Mouse (Mus musculus): ENCODE measurements around the gene Cdc42bpa.

Gene Cdc42bpa

GRCm38 (mm10) chr1:180031705-180032548 is 71.7 kb downstream of the Cdc42bpa start:
- in situ Hi-C loops (cut with MseI, MboI) = no loop called here

GRCm38 (mm10) chr1:180037461-180037860 is 77.2 kb downstream of the Cdc42bpa start:
- in situ Hi-C loops (cut with MseI, MboI) = no loop called here

GRCm38 (mm10) chr1:180044160-180044559 is 83.9 kb downstream of the Cdc42bpa start:
- in situ Hi-C loops (cut with MseI, MboI) = no loop called here

GRCm38 (mm10) chr1:180045172-180045571 is 84.9 kb downstream of the Cdc42bpa start:
- in situ Hi-C loops (cut with MseI, MboI) = no loop called here

GRCm38 (mm10) chr1:180089176-180089575 is 128.9 kb downstream of the Cdc42bpa start:
- in situ Hi-C loops (cut with MseI, MboI) = no loop called here

GRCm38 (mm10) chr1:180098426-180098825 is 138.2 kb downstream of the Cdc42bpa start:
- in situ Hi-C loops (cut with MseI, MboI) = no loop called here

DNA sequence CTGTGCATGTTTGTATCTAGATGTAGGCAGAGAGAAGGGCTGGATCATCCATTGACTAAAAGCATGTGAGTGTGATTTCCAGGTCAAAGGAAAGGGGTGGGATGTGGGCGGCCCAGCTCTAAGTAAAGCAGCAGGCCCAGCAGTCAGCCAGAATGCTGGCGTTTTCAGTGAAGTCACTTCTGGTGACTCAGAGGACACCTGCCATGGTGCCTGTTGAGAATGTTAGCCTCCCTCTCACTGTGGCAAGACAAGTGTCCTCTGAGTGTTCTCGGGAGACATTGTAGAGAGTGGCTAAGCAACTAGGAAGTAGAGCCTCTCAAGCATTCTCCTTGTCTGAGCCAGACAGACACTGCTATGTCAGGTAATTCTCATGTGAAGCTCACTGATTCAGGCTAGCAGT is 144.3 kb downstream of the Cdc42bpa start:
- in situ Hi-C loops (cut with MseI, MboI) = no loop called here

DNA sequence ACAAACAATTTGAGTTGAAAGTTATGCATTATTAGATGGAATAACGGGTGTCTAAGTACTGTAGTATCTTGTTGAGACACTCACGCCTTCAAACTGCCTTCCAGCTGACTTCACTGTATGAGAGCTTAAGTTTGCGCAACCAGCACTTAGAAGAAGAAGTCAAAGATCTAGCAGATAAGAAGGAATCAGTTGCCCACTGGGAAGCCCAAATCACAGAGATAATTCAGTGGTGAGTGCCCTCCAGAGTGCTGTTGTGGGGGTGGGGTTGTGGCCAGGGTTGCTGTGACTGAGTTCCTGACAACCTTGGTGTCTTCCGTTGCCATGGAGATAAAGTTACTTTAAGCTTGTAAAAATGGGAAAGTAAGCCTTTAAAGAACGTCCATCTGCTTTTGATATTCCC is 148.8 kb downstream of the Cdc42bpa start:
- in situ Hi-C loops (cut with MseI, MboI) = no loop called here

DNA sequence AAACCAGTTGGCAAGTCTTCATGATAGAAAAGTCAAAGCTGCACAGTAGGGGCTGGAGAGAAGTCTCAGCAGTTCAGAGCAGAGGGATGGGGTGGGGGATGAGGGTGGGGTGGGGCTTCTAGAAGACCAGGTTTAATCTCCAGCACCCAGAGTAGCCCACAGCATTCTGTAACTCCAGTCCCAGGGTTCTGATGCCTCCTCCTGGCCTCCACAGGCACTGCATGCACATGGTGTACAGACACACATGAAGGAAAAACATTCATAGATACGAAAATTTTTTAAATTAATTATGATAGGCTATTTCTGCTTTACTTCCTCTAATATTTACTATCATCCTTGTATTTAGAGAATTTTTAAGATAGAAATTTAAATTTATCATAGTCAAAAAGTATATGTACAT is 156.3 kb downstream of the Cdc42bpa start:
- in situ Hi-C loops (cut with MseI, MboI) = loop anchor here (5.0 to 10.0 kb wide), 2 partner anchors 259 to 262 kb away; no protein-coding TSS in a partner anchor

GRCm38 (mm10) chr1:180118233-180118632 is 158.0 kb downstream of the Cdc42bpa start:
- in situ Hi-C loops (cut with MseI, MboI) = loop anchor here (5.0 to 10.0 kb wide), 2 partner anchors 261 to 263 kb away; no protein-coding TSS in a partner anchor

DNA sequence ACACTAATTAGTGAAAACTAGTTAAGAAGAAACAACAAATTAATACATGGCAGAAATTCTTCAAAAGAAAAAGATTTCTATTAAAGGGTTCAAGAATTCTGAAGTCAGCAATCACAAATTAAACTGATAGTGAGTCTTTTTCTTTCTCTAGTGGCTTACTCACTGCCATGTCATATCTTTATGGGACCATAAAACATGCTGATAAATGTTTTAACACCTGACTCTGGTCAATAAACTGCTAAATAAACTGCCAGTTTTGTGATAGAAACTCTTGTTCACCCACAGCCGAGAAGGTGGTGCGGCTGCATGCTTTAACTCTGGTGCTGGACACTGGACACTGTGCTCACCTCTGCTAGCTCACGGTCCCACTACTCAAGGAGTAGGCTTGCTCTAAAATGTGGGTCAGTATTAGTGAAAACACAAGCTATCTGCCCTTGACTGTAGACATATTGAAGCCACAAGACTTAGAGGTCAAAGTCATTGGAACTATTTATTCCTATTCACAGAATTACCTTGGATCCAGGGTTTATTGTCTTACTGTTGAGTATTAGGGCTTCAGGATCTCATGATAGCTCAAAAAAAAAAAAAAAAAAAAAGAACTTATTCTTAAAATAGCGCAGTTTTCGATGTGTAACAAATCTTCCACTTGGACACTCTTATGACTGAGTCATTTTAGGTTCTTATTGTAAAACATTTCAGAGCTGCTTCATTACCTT is 168.0 kb downstream of the Cdc42bpa start:
- in situ Hi-C loops (cut with MseI, MboI) = no loop called here

DNA sequence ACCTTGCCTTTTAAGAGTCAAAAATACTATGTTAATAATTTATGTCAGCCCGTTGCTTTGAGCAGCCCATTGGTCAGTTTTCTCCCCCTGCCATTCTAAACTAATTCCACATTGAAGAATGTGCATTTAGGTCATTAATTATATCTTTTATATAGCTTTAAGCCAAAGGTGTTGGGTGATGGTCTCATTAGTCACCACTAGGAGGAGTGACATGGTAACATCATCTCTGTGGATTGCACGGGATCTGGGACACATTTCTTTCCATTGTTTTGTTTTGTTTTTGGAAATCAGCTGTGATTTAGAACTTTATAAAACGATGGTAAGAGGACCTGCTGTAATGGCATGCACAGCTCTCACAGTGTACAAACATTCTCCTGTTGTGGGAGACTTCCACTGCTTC is 171.1 kb downstream of the Cdc42bpa start:
- in situ Hi-C loops (cut with MseI, MboI) = no loop called here

DNA sequence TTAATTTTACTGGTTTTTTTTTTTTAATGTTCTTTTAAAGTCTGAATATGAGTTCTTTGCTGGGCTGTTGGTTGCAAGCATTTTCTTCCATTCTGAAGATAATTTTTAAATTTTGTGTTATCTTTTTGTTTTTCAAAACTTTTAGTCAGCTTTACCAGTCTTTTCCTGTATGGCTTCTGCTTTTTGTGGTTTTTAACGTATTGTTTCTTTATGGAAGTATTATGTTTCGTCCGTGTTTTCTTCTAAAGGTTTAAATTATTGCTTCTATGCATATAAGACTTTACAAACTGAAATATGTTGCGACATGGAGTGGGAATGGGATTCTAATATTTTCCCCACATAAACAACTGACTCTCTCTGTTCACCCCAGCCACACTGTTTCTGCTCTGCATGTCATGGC is 171.9 kb downstream of the Cdc42bpa start:
- in situ Hi-C loops (cut with MseI, MboI) = no loop called here

GRCm38 (mm10) chr1:180139158-180139557 is 178.9 kb downstream of the Cdc42bpa start:
- in situ Hi-C loops (cut with MseI, MboI) = no loop called here

- in situ Hi-C loops (cut with MseI, MboI) = no loop called here
These were observed 180.7 kb downstream of the Cdc42bpa start for GRCm38 (mm10) chr1:180140970-180141369.

DNA sequence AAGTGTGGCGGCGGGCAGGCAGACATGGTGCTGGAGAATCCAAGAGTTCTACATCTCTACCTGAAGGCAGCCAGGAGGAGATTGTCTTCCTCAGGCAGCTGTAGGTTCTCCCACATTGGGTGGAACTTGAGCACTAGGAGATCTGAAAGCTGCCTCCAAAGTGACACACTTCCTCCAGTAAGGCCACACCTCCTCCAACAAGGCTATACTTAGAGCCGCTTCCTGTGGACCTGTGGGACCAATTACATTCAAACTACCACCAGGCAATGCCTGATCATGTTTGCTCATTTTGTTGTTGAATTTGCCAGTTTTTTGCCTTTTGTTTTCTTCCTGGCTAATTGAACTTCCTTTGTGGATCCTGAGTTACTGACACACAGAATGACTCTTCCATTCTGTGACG is 187.8 kb downstream of the Cdc42bpa start:
- in situ Hi-C loops (cut with MseI, MboI) = no loop called here

DNA sequence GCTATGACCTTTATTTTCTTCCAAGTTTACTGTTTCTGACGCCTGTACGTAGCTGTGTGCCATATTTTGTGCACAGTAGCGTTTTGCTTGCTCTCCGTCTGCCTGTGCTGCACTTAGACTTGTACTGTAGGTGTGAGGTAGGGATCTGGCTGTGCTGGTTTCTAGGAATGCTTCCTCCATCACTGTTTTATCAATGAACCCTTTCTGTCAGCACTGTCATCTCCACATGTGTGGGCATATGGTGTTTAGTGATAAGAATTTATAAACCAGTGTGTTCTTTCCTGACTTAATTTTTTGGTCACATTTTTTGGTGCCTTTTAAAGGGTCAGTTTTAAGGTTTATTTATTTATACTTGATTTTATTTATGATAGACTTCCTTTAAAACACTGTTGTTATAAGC is 188.3 kb downstream of the Cdc42bpa start:
- in situ Hi-C loops (cut with MseI, MboI) = no loop called here

- in situ Hi-C loops (cut with MseI, MboI) = no loop called here
These were observed 190.9 kb downstream of the Cdc42bpa start for GRCm38 (mm10) chr1:180151191-180151590.

DNA sequence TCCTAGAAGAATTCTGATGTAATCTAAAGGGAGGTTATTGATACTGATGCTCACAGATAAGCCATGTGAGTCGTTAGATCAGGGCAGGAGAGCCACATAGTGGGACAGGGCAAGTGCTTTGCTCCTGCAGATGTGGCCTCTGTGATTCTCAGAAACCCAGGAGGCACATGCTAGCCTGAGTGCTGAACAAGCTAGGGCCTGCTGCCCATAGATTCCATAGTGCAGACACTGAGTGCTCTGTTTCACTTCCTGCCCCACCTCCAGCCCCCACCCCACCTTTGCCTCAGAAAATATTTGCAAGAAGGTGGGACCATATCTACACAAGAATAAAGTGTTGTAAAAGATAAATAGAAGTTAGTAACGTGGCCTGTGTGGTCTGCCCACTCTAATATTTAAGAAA is 198.4 kb downstream of the Cdc42bpa start:
- in situ Hi-C loops (cut with MseI, MboI) = no loop called here

GRCm38 (mm10) chr1:180160545-180160944 is 200.3 kb downstream of the Cdc42bpa start:
- in situ Hi-C loops (cut with MseI, MboI) = no loop called here

- in situ Hi-C loops (cut with MseI, MboI) = no loop called here
These were observed 200.9 kb downstream of the Cdc42bpa start for GRCm38 (mm10) chr1:180161160-180161559.

DNA sequence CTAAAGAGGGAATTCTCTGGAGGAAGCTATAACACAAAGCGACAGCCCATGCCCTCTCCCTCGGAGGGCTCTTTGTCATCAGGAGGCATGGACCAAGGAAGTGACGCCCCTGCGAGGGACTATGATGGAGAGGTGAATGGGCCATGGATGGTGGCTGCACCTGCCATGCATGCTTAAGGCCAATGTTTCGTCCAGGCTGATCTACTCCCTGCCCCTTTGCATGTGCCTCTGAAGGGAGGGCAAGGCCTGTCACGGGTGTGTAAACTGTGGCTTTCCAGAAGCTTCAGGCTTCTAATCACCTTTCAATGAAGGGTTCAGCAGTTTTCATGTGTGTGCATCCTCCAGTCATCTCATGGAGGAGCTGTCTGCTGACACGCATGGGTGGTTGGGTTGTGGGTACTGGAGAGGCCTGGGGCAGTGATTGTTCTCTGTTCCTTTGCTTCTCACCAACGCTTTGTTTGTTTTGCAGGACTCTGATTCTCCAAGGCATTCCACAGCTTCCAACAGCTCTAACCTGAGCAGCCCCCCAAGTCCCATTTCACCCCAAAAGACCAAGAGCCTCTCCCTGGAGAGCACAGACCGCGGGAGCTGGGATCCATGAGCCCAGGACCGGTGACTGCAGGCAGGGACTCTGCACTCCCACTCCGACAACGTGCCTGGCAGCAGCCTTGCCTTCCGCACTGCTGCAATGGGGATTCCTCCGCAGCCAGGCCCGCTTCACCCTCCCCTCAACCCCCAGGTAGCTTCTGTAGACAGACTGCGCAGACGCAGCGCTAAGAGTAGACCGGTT is 201.5 kb downstream of the Cdc42bpa start:
- in situ Hi-C loops (cut with MseI, MboI) = no loop called here
